Mouse (Mus musculus): ENCODE results near the gene Trio.

The Trio gene

GRCm38 (mm10) chr15:27718668-27719067 is 307.0 kb downstream of the Trio start:
- no peak for DNase-seq (ENCODE audit: low read depth)

- DNase-seq (ENCODE audit: low read depth), result peak; percentile 53
These were observed 310.3 kb downstream of the Trio start for GRCm38 (mm10) chr15:27715331-27715730.

GRCm38 (mm10) chr15:27710698-27711097 is 314.9 kb downstream of the Trio start:
- no peak for DNase-seq (ENCODE audit: low read depth)

DNA sequence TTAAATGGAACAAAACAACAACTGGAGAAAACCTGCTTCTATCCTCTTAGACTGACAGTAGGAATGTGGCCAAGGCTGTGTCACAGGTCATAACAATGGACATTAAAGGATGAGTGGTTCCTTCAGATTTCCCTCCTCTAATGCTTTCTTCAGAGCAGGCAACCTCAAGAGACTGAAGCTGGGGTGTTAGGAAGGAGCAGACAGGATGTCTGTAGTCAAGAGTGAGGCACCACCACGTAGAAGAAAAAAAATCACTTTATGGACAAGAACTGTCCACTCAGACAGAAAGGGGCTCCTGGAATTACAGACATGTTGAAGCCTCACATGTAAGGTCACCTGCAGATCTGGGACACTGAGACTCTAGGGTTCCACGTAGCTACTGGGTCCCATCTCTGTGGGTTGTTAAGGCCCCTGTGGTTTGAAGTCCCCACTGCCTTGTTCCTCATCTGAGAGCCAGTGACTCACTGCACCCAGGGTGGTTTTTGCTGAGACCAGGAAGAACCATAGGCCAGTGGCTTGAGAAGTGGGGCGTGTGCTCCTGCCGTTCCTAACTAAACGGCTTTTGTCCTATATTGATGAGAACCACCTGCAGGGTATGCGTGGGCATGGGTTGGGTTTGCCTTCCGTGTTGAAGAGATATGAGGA is 316.6 kb downstream of the Trio start:
- peak; percentile 43 for DNase-seq (ENCODE audit: low read depth)

DNA sequence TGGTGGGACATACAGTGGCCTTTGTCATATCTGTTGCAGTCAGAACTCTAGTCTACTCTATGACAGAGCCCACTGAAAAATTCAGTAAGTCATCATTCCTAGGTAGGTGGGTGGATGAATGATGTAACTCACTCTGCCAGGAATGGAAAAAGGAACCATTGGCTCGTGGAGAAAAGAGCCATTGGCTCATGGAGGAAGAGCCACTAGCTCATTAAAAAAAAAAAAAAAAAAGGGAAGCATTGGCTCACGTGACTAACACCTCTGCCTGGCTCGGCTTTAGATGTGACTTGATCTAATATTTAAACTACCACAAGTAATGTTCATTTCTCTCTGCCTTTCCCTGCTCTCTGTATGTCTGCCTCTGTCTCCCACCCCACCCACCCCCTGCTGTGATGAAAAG is 317.1 kb downstream of the Trio start:
- peak; percentile 24 for DNase-seq (ENCODE audit: low read depth)

GRCm38 (mm10) chr15:27702972-27703313 is 322.7 kb downstream of the Trio start:
- DNase-seq (ENCODE audit: low read depth), result no peak

DNA sequence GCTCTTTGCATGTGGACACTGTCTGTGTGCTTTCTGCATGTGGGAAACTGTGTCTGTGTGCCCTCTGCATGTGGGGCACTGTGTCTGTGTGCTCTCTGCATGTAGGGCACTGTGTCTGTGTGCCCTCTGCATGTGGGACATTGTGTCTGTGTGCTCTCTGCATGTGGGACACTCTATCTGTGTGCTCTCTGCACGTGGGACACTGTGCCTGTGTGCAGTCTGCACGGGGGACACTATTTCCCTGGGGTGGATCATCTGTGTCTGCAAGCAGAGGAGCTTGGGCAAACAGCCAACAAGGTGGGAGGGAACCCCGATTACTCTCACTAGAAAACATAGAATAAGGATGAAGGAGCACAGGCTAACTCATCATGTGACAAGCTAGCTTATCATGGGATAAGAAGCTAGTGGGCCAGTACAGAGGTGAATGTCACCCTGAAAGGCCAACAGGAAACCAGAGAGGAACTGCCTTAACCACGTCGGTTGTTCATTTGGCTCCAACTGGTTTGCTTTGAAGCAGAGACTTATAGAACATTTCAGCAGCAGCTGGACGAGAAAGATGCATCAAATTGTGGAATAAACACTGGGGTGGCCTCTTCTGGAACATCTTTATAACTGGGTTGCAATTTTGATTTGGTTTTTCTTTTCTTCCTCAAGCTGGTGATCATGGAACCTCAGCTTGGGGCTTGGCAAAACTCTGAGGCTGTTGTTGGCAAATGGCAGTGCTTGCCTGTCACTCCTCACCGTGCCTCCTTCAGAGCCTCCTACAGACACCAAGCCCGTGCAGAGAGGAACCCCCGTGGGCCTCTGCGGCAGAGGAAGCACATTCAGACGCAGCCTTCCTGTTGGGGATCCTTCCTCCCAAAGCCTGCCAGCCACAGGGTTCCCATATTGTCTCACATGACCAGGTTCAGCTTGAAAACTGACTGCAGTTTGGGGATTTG is 323.3 kb downstream of the Trio start:
- peak; percentile 84 for DNase-seq (ENCODE audit: low read depth)

GRCm38 (mm10) chr15:27697632-27698031 is 328.0 kb downstream of the Trio start:
- DNase-seq (ENCODE audit: low read depth), result no peak

- no peak for DNase-seq (ENCODE audit: low read depth)
These were observed 332.4 kb downstream of the Trio start for GRCm38 (mm10) chr15:27693235-27693634.

DNA sequence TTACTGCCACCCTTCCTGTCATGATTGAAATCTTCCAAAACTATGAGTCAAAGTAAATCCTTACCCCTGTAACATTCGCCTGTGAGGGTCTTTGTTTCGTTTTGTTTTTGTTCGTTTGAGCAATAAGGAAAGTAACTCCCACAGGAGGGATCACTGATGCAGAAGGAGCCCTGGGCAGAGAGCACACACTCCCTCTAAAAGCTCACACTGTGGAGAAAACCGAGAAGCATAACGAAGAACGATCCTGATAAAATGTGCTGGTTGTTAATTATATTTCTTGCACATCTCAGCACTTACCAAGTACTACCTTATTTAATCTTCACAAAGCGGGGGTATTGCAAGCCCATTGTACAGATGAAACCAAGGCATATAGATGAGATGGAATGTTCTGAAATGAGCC is 333.5 kb downstream of the Trio start:
- no peak for DNase-seq (ENCODE audit: low read depth)

- DNase-seq (ENCODE audit: low read depth), result no peak
These were observed 334.4 kb downstream of the Trio start for GRCm38 (mm10) chr15:27691213-27691612.

DNA sequence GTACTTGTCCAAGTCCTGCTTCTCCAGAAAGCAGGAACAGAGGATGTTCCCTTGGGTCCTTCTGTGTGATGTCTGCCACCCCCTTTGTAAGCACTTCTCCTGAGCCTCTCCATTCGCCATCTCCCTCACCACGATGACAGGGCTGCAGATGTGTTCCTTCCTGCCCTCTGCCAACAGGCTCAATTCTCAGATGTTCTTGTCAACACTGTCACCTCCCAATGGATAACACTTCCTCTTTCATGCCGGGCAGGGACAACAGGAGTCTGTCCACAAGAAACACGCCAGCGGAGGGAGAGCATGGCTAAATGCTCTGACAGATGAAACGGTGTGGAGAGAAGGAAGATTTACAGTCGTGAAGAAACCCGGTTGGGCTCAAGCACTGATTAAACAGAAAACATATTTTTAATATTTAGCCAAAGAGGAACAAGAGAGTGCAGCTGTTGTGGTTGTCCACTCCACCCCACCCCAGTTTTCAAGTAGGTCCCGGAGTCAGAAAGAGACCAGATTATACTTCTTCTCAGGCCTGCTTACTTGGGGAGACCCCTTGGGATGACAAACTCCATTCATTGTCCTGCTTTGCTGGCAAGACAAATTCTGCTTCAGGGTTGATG is 337.5 kb downstream of the Trio start:
- no peak for DNase-seq (ENCODE audit: low read depth)

DNA sequence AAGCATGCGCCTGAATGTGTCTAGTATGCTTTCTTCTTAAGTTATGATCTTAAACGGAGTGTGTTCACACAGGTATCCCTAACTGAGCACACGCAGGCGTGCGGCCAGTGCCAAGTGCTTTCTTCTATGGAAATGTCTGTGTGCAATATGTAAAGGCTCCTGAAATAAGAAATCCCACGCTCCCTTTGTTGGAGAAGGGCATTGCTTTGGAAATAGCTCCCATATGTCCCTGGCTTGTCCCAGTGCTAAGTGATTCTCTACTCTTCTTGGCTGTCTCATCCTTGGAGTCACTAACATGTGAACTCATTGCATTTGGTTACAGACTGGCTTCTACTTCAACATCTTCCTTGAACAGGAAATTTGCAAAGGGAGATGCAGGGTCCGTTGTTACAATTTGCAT is 340.8 kb downstream of the Trio start:
- DNase-seq (ENCODE audit: low read depth), result no peak

GRCm38 (mm10) chr15:27683206-27683605 is 342.4 kb downstream of the Trio start:
- no peak for DNase-seq (ENCODE audit: low read depth)

GRCm38 (mm10) chr15:27682619-27683018 is 343.0 kb downstream of the Trio start:
- no peak for DNase-seq (ENCODE audit: low read depth)

- no peak for DNase-seq (ENCODE audit: low read depth)
These were observed 344.0 kb downstream of the Trio start, which contains the start of gene Otulinl for GRCm38 (mm10) chr15:27681419-27682187. TSS of gene Otulinl (minus strand) at chr15:27681579.

DNA sequence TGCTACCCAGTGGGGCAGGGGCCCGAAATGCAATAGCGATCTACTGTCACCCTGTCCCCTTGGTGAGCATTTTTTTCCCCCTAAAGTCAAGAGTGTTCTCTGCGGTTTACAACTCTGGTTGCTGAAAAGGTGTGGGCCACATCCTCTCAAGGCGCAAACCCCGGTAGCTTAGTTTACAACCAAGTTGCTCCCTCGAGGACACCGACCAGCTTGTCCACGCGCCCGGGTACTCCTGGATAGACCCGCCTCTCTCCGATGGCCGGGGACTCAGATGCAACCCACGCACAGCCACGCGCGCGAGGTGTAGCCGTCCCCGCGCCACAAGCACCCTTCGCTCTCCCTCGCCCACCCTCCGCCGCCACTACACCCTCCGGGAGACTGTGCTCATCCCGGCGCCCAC is 344.7 kb downstream of the Trio start:
- DNase-seq (ENCODE audit: low read depth), result no peak

Measured in 416B (cell line).